Mouse (Mus musculus) limb, embryonic 13.5 days (tissue): ENCODE data around the gene B3galt5. TPM values are rescaled to one million over a fixed set of nuclear protein-coding genes. Genes with fewer than 3 reads are reported as not detected.

Experiments
- ATAC-seq: fragments of 200-750 bp; cut with Nextera tagmentation; 2 replicates; pipeline ENCODE4 v1.8.0; 2017; ENCODE audit warnings: low read depth, moderate number of reproducible peaks, moderate TSS enrichment; ENCODE audit not compliant: low FRiP score
- H3K27ac ChIP-seq: fragments of 300-500 bp; sonication (generic); 2 replicates; pipeline ENCODE4 v1.5.1; 2015; ENCODE audit warnings: inconsistent platforms, mild to moderate bottlenecking, moderate library complexity
- H3K27me3 ChIP-seq: fragments of 300-500 bp; sonication (generic); 2 replicates; pipeline ENCODE4 v1.6.1; 2015; ENCODE audit warnings: mild to moderate bottlenecking, inconsistent platforms
- H3K36me3 ChIP-seq: fragments of 300-500 bp; sonication (generic); 2 replicates; pipeline ENCODE4 v1.6.1; 2015; ENCODE audit warnings: inconsistent platforms, mild to moderate bottlenecking, moderate library complexity
- H3K4me1 ChIP-seq: fragments of 300-500 bp; sonication (generic); 2 replicates; pipeline ENCODE4 v1.6.1; 2015; ENCODE audit warnings: inconsistent platforms
- H3K4me2 ChIP-seq: fragments of 300-500 bp; sonication (generic); replicated peaks from 2 replicates; pipeline ENCODE4 v1.6.1; 2015; ENCODE audit warnings: inconsistent platforms, mild to moderate bottlenecking, moderate library complexity
- H3K4me3 ChIP-seq: fragments of 300-500 bp; sonication (generic); 2 replicates; pipeline ENCODE4 v1.5.1; 2015; ENCODE audit warnings: moderate library complexity, mild to moderate bottlenecking, inconsistent platforms
- H3K9ac ChIP-seq: fragments of 300-500 bp; sonication (generic); 2 replicates; pipeline ENCODE4 v1.6.1; 2015; ENCODE audit warnings: mild to moderate bottlenecking, inconsistent platforms
- H3K9me3 ChIP-seq: fragments of 300-500 bp; sonication (generic); 2 replicates; pipeline ENCODE4 v1.6.1; 2016; ENCODE audit warnings: inconsistent platforms
- WGBS: fragments of 180-500 bp; shearing (Covaris S2); methylation state at CpG from one replicate; pipeline ENCODE4 v1.1.7; 2015; 5-methylcytosine and 5-hydroxymethylcytosine counted together
- polyA plus RNA-seq: library from polyadenylated mRNA; unstranded; fragments of >200 nt; fragmentation: Nextera tagmentation; extraction: Ambion mirVana; gene quantifications from 2 replicates; pipeline ENCODE4 v1.2.1, GENCODE M21; 2015

B3galt5 gene
- 0.23 and 0.24 TPM in 2 replicates for polyA plus RNA-seq

DNA sequence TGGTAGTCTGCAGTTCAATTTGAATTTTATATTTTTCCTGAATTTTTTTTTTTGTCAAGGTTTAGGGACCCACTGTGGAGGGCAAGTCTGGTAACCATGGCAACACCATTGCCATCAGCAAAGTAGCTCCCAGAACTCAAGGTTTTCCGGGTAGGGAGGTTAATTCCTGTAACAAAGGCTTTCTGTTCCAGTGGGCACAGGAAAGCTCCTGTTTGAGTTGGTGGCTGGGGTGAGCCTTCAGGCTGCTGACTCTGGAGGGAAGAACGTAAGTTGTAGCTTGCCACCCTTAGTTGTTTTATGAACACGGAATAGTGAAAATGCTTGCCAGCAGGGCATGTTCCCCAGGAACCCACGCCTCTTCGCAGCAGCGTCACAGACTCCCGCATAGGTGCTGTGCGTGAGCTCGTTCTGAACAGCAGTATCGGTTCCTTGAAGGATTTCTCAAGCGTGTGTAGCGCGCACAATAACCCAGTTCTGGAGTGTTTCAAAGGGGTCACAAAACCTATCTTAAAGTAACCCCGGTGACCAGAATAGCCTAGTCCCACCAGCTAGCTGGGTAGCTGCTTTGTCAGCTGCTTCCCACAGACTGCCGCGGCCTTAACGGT lies at the start of gene B3galt5:
Gene B3galt5, plus strand, starts transcription at position 436 of the 605 bp plus-strand sequence.
- Histone ChIP-seq H3K4me2 (peak within 1 kb of the TSS; percentile 45), H3K9me3 (no peaks in the 10 kb centered on the region), H3K36me3 (no peaks in the 10 kb centered on the region), H3K27me3 (no peaks in the 10 kb centered on the region), H3K27ac (peak within 1 kb of the TSS; percentile 74), H3K9ac (0 out of 2 replicates have a peak within 1 kb of the TSS, but pooled peaks have one; percentile 25), H3K4me3 (no peak within 1 kb of the TSS; the same call in 1 of the 2 replicates), H3K4me1 (peaks cover 6% of the 10 kb centered on the region; the same call in 1 of the 2 replicates)
- ATAC-seq, result 0 out of 2 replicates have a peak, but pooled peaks have one; percentile 36
- 59% methylated on average over 17 of the region's 17 CpGs for WGBS

DNA sequence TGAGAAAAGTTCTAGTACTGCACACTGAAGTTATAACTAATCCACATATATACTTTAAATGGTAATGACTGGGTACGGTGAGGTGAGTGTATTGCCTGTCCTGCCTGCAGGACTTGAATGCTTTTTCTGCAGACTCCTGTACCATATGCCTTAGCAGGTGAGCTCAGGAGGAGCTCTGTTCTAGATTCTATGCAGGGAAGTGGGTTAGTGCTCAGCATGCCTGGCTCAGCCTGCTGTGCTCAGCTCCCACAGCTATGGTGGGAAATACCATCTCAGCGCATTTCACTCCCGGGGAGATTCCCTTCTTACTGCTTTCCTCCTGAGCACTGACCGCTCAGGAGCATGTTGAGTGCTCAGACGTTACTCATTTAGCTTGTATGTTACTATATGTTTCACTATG lies 48.0 kb upstream of the B3galt5 start:
- Histone ChIP-seq H3K27me3 (peaks cover 12% of the 10 kb centered on the region), H3K9me3 (no peaks in the 10 kb centered on the region), H3K9ac (no peak overlapping the region), H3K4me3 (no peak overlapping the region), H3K36me3 (no peaks in the 10 kb centered on the region), H3K27ac (no peak overlapping the region), H3K4me2 (no peak overlapping the region), H3K4me1 (peaks cover 6% of the 10 kb centered on the region)
- 89% methylated on average over 5 of the region's 5 CpGs for WGBS
- no peak for ATAC-seq

DNA sequence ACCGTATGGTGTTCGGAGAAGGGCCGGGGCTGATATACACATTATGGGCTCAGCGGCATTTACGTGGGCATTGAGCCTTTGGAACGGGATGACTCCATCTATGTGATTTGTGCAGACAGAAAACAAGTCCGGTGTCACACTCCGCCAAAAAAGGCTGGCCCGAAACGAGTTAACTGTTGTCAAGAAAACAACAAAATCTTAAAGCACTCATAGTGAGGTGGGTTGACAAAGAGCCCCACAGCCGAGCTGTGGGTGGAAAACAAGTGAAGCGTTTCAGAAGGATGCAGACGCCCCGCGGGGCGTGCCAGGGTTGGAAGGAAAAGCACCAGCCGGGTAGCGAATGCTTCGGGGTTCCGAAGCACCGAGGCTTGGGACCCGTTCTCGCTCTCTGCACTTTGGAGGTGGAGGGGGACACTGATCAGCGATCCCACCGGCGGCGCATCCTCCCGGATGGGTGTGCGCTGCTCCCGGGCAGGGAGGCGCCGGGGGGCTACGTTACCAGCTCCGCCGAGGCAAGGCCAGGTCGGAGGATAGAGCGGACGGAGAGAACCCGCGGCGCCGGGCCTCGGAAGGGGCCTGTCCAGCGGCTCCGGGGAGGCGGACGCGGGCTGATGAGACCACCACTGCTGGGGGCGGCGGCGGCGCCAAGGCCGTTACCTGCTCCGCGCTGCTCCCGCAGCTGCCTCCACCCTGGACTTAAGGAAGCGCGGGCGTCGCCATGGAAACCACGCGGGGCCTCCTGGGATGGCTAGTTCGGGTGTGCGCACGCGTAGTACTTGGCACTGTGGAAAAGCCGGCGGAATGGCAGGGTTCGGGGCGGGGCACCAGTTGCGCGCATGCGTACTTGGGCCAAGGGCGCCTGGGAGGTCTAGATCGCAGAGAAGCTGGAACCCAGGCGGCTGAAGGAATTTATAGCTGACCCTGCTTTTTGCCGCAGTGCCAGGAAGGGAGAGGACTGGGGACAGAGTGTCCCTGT lies 43.8 kb upstream of the B3galt5 start, which contains the start of gene Lca5l:
Gene Lca5l, minus strand, starts transcription at position 741 of the 976 bp plus-strand sequence.
- peaks cover 12% of the 10 kb centered on the region for H3K27me3 ChIP-seq
- 1% methylated on average over 76 of the region's 77 CpGs for WGBS
- ATAC-seq, result peak; percentile 98

DNA sequence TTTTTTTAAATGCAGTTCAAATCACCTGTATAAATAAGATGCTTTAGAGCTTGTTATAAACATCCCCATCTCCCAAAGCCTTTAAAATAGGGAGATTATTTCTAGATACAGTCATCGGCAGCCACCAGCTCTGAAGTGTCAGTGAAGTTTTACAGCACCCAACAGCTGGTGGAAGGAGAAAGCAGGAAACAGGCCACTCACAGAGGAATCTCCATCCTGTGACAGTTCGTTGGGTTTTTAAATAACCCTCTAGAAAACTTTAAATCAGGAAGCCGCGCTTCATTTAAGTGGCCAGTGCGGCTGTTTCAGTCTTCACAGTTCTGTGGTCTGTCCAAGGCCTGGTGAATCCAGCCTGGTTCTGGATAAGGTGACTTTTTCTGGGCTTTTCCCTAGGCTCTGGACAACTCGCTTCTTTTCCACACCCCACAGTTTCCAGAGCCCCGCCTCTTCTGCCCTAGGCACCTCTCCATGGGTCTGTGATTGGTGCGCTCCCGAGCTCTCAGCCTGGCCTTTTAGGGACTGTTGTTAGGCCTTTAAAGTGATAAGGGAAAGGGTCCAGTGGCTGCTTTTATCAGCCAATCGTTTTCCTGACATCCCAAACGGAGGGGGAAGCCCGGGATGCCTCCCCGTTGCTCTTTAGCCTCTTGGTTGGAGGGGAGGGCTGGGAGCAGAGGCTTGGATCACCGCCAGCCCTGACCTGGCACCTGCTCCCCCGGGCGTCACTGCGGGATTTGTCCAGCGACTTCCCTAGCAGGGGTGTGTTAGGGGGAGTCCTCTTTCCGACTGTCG lies 35.5 kb upstream of the B3galt5 start, which contains the start of gene Sh3bgr:
Gene Sh3bgr, plus strand, starts transcription at position 538 of the 789 bp plus-strand sequence.
- WGBS, result 3% methylated on average over 20 of the region's 20 CpGs
- Histone ChIP-seq H3K9me3 (0 out of 2 replicates have a peak, but pooled peaks cover 4% of the 10 kb centered on the region), H3K4me3 (peak within 1 kb of the TSS; percentile 29), H3K4me2 (peak within 1 kb of the TSS; percentile 65), H3K9ac (0 out of 2 replicates have a peak within 1 kb of the TSS, but pooled peaks have one; percentile 45), H3K27ac (no peak within 1 kb of the TSS), H3K36me3 (no peaks in the 10 kb centered on the region), H3K27me3 (0 out of 2 replicates have a peak, but pooled peaks cover 5% of the 10 kb centered on the region), H3K4me1 (peaks cover 22% of the 10 kb centered on the region)
- peak; percentile 76 for ATAC-seq

More for the DNA sequence above, 43.8 kb upstream of the B3galt5 start, which contains the start of gene Lca5l:
- Histone ChIP-seq H3K27ac (peak within 1 kb of the TSS; percentile 56; the same call in 1 of the 2 replicates), H3K4me3 (peak within 1 kb of the TSS; percentile 86), H3K36me3 (no peaks in the 10 kb centered on the region), H3K9me3 (0 out of 2 replicates have a peak, but pooled peaks cover 4% of the 10 kb centered on the region), H3K4me1 (peaks cover 6% of the 10 kb centered on the region), H3K9ac (peak within 1 kb of the TSS; percentile 86), H3K4me2 (peak within 1 kb of the TSS; percentile 82)

DNA sequence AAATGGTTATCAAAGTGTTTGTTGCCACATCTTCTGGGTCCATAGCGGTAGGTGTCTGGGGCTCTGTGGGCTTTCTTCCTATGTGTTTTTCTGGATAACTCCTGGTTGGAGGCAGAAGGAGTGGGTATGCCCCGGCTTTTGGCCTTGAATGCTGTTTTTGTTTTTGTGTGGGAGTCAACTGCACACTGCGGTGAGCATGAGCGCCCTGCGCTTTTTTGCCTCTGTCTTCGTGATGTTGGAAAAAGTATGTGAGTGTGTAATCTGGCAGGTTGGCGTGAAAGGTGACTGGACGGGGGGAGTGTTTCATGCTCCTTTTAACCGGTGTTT lies 34.9 kb upstream of the B3galt5 start:
- H3K4me2 ChIP-seq, result peak overlapping the region; percentile 65
- H3K36me3 ChIP-seq, result no peaks in the 10 kb centered on the region
- peak overlapping the region; percentile 29 for H3K4me3 ChIP-seq
- H3K27ac ChIP-seq, result no peak overlapping the region
- H3K4me1 ChIP-seq, result peaks cover 22% of the 10 kb centered on the region
- WGBS, result 36% methylated on average over 9 of the region's 9 CpGs
- H3K27me3 ChIP-seq, result 0 out of 2 replicates have a peak, but pooled peaks cover 5% of the 10 kb centered on the region
- H3K9ac ChIP-seq, result no peak overlapping the region
- 0 out of 2 replicates have a peak, but pooled peaks have one; percentile 39 for ATAC-seq
- no peaks in the 10 kb centered on the region for H3K9me3 ChIP-seq

DNA sequence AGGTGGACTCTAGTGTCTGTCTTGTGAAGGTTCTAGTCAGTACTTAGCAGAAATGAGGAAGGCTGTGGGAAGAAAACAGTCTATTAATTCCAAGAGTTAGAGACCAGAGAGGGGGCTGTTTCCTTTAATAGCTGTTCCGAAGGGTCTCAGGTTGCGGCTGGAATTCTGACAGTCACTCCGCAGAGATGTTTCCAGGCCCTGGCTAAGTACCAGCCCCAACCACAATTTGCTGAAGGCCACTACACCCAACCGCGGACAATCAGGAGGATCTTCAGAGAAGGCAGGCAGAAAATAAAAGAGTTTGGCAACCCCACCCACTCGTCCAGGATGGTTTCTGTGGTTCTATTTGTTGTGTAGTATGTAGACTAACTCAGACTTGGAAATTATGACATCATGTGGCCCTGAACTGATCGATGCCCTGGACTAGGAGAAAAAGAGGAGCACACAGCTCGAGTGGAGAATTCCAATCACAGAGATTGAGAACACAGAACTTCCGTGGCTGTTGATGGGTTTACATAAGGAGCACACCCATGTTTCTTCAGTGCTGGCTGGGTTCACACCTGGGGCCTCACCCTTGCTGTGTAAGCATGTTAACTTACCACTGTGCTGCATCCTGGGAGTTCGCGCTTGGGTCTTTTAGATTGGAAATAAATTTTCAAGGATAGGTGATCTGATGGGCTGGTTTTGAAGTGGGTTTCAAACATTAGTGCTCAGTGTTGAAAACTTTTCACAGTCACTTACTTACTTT lies 33.9 kb upstream of the B3galt5 start:
- 51% methylated on average over 11 of the region's 11 CpGs for WGBS
- Histone ChIP-seq H3K27ac (no peak overlapping the region), H3K4me1 (peaks cover 22% of the 10 kb centered on the region), H3K27me3 (0 out of 2 replicates have a peak, but pooled peaks cover 5% of the 10 kb centered on the region), H3K4me3 (no peak overlapping the region), H3K4me2 (no peak overlapping the region), H3K9ac (no peak overlapping the region), H3K36me3 (no peaks in the 10 kb centered on the region), H3K9me3 (no peaks in the 10 kb centered on the region)
- ATAC-seq, result 0 out of 2 replicates have a peak, but pooled peaks have one; percentile 6

DNA sequence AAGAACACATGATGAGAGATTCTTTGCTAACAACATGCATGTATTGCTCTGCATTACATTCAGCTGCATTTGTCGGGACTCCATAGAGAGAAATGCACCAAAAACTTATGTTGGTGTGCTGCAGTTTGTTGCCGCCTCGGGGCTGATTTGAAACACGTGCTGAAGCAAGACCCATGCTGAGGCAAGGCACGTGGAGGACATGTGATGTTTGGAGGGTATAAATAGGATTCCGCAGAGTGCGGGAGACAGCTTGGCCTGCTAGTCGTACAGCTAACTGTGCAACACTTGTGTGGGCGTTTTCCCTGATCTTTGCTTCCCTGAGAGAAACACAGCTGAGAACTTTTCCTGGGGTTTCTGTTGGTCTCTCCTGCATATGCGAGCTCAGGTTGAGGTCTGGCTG lies 25.8 kb upstream of the B3galt5 start:
- no peak overlapping the region for H3K27ac ChIP-seq
- ATAC-seq, result no peak
- 0 out of 2 replicates have a peak, but pooled peaks cover 6% of the 10 kb centered on the region for H3K9me3 ChIP-seq
- WGBS, result 67% methylated on average over 10 of the region's 10 CpGs
- H3K4me3 ChIP-seq, result no peak overlapping the region
- no peaks in the 10 kb centered on the region for H3K4me1 ChIP-seq
- H3K36me3 ChIP-seq, result no peaks in the 10 kb centered on the region
- H3K9ac ChIP-seq, result no peak overlapping the region
- H3K27me3 ChIP-seq, result no peaks in the 10 kb centered on the region
- no peak overlapping the region for H3K4me2 ChIP-seq

DNA sequence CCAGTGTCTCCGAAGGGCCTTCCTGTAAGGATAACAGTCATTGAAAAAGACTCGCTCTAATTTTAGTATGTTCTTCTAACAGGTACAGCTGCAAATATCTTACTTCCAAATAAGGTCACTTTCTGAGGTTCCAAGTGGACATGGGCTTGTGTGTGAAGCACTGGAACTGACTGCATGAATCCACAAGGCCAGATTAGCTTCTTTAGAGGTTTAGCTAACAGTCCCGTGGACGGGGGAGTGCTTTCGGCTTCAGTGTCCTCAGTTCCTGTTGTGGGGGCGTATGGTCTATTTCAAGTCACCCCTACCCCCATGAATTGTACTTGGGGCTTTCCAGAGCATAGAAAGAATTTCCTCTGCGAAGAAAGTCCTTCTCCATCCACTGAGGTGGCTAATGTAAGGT lies 24.7 kb upstream of the B3galt5 start:
- ATAC-seq, result no peak
- 90% methylated on average over 7 of the region's 7 CpGs for WGBS
- Histone ChIP-seq H3K4me1 (no peaks in the 10 kb centered on the region), H3K9ac (no peak overlapping the region), H3K36me3 (no peaks in the 10 kb centered on the region), H3K27ac (no peak overlapping the region), H3K9me3 (0 out of 2 replicates have a peak, but pooled peaks cover 6% of the 10 kb centered on the region), H3K4me2 (no peak overlapping the region), H3K27me3 (no peaks in the 10 kb centered on the region), H3K4me3 (no peak overlapping the region)

DNA sequence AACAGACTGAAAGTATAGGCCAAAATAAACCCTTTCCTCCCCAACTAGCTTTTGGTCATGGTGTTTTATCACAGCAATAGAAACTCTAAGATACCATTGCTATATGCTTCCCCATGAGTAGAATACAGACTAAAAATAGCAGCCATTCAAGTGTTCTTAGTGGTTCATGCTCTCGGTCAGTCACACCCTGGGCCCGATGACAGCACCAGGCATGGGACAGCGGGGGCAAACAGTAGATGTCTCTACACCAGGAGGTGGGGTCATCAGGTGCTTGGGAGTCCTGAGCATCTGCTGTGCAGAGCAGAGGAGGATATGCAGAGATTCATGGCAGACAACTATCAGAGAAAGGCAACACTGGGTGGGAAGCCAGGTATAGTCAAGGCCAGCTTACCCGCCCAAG lies 22.6 kb upstream of the B3galt5 start:
- H3K27ac ChIP-seq, result no peak overlapping the region
- no peak overlapping the region for H3K4me3 ChIP-seq
- ATAC-seq, result no peak
- no peaks in the 10 kb centered on the region for H3K27me3 ChIP-seq
- H3K4me1 ChIP-seq, result no peaks in the 10 kb centered on the region
- H3K9me3 ChIP-seq, result 0 out of 2 replicates have a peak, but pooled peaks cover 6% of the 10 kb centered on the region
- H3K9ac ChIP-seq, result no peak overlapping the region
- no peak overlapping the region for H3K4me2 ChIP-seq
- no peaks in the 10 kb centered on the region for H3K36me3 ChIP-seq
- WGBS, result 96% methylated on average over 4 of the region's 4 CpGs

DNA sequence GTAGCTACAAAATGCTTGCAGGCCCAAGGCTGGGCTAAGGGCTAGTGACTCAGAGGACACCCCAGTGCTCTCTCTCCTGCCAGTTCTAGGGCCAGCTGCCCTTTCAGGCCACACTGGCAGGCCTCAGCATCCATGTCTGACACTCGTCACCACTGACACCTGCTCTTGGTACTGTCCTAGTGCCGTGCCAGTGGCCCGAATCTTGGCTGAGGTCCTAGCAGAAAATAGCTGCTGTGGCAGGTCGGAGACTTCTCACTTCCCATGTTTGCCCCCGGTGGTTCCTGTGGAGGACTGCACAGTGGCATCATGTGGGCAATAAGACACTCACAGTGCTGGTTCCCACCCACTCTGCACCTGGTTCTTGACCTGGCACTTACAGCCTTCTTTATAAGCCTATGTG lies 14.1 kb upstream of the B3galt5 start:
- Histone ChIP-seq H3K36me3 (no peaks in the 10 kb centered on the region), H3K27ac (no peak overlapping the region), H3K9me3 (no peaks in the 10 kb centered on the region), H3K4me2 (no peak overlapping the region), H3K4me3 (no peak overlapping the region), H3K9ac (no peak overlapping the region), H3K27me3 (no peaks in the 10 kb centered on the region), H3K4me1 (no peaks in the 10 kb centered on the region)
- 80% methylated on average over 5 of the region's 5 CpGs for WGBS
- ATAC-seq, result no peak

DNA sequence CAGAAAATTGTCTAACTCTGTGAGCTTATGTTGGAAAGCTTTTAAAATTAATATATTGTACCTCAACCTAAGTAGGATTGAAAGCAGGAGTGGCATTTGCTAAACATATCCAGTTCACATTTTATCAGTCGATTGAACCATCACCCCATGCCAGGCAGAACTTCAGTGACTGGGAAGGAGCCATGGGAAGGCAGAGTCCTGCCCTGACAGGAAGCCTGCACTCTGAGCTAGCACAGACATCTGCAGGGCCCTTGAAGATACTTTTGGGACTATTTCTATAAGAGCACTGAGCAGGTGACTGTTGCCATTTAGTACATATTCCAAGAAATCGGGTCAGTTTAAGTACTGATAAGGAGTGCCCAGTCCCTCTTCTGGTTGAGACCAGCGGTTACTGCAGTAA lies 13.6 kb upstream of the B3galt5 start:
- WGBS, result 80% methylated on average over 3 of the region's 3 CpGs
- Histone ChIP-seq H3K4me1 (no peaks in the 10 kb centered on the region), H3K9ac (no peak overlapping the region), H3K27ac (no peak overlapping the region), H3K4me2 (no peak overlapping the region), H3K27me3 (no peaks in the 10 kb centered on the region), H3K4me3 (no peak overlapping the region), H3K9me3 (no peaks in the 10 kb centered on the region), H3K36me3 (no peaks in the 10 kb centered on the region)
- no peak for ATAC-seq
